Mouse (Mus musculus): Measurements from ENCODE around the gene Hsp90ab1.

- no peak for TF ChIP-seq POLR2A (IDR thresholded peaks at IDR 0.05; ENCODE audit: insufficient read depth, low read length)
- TF ChIP-seq CTCF (IDR thresholded peaks at IDR 0.05; ENCODE audit: low read depth, low read length), result no peak
These were observed 8.0 kb downstream of the Hsp90ab1 start for GRCm38 (mm10) chr17:45565103-45565502.
